Mouse (Mus musculus) thymus, postnatal 36 days (tissue): ENCODE measurements around the gene Gmeb2.
A peak's percentile ranks its signal among the peaks of the same experiment; 100 is the strongest.

Experiments
- DNase-seq, 2 experiments: peaks; one replicate each; pipeline ENCODE4 v3.0.0; 2022; ENCODE audit warnings: mixed read lengths in 2 of 2

Gmeb2 gene

DNA sequence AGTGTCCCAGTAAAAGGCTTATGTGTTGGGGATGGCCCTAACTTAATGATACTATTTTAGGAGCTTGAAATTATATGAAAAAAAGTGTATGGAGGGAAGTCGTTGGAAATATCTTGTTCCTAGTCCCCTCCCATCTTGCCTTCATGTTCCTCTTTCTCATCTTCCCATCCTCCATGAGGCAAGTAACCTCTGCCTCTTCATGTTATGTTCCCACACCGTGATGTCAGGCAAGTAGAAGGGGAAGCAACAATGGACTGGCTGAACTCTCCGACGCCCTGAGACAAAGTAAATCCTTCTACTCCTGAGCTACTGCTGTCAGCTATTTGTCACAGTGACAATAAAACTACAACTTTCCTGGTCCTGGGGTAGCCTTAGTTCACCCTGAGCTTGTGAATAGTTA is 13.2 kb downstream of the Gmeb2 start:
- DNase-seq = no peak

- no peak for DNase-seq
These were observed 14.0 kb downstream of the Gmeb2 start for GRCm38 (mm10) chr2:181273829-181274228.

DNA sequence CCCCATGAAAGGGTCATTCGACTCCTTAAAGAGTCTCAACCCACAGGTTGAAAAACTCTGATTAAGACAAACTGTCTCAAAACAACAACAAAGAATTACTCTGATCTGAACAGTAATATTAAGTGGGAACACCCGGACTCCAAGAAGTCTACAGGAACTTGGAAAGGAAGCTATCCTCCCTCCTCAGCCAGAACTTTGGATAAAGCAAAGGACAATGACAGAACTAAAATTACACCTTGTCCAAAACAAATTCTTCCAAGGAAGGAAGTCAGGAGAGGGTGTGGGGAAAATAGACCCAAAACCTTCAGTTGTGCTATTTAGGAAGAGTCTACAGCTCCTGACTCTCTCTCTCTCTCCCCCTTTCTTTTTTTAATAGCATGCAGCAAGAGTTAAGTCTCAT is 15.7 kb downstream of the Gmeb2 start:
- no peak for DNase-seq

DNA sequence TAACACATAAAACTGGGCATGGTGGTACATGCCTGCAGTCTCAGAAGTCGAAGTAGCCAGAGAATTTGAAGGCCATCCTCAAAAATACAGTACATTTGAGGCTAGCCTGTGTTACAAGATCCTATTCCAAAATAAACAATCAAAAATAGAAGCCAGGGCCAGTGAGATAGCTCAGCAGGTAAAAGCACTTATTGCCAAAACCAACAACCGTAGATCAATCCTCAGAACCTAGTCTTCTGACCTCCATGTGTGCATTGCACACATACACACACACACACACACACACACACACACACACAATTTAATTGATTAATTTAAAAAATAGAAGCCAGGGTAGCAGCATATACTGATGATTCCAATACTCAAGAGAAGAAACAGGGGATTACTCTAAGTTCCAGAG is 21.0 kb downstream of the Gmeb2 start:
- DNase-seq = no peak

DNA sequence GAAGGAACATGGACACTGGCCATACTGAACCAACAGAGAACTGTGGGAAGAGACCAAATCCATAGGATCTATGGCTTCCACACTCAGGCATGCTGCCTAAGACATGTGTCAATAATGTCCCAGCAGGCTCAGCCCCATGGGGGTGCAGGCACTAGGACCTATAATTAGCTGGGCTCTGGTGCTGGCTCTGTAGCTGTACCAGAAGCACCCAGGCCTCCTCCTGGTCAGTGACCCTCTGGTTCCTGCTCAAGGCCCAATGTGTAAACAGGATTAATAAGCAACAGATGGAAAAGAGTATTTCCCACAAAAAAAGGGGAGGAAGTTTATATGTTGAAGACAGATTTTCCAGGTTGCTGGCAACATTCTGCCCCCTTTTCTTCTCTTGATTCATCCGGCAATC is 34.6 kb downstream of the Gmeb2 start:
- no peak for DNase-seq

DNA sequence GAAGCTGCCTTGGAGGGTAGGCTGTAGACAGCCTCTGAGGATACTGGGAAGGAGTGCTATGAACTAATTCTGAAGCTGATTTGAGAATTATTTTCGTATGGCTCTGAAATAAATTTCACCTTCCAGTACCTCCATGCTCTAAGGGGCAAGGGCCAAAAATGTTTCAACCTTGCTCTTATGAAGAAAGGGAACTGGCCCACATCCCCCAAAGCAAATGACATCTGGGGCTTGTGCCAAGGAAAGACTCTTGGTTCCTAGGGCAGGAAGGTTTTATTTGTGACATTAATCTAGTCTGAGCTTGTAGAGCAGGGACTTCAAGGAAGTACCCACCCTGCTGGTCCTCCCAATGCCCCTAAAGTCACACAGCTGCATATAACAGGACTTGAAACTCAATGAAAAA is 36.0 kb downstream of the Gmeb2 start:
- DNase-seq = no peak

DNA sequence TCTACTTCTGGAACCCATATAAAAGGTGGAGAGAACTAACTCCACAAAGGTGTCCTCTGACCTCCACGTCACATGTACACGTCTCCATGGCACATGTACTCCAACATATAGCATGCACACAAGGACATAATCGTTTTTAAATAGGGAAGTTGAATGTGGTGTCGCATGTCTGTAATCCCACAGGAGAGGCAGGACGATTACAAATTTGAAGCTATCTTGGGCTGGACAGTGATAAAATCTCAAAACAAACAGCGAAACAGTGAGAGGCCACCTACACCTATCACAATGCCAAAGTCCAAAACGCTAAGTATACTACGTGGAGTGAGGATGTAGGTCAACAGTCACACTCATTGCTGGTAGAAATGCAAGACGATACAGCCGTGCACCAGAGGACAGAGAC is 38.6 kb downstream of the Gmeb2 start:
- DNase-seq = no peak

DNA sequence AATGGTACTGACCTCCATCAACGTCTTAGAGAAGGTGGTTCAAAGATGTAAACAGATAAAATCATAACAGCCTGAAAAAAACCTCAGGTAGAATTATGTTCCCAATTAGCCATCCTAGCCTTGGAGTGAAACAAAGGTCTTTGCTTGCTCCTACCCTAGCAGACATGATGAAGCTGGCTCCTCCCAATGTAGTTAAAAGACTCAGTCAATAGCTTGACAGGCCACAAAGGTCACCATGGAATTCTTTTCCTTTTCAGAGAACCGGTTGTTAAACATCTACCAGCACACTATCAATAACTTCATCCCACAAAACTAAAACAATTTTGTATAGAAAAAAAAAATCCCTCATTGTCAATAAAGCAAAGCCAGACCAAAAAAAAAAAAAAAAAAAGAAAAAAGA is 42.8 kb downstream of the Gmeb2 start:
- DNase-seq = no peak

DNA sequence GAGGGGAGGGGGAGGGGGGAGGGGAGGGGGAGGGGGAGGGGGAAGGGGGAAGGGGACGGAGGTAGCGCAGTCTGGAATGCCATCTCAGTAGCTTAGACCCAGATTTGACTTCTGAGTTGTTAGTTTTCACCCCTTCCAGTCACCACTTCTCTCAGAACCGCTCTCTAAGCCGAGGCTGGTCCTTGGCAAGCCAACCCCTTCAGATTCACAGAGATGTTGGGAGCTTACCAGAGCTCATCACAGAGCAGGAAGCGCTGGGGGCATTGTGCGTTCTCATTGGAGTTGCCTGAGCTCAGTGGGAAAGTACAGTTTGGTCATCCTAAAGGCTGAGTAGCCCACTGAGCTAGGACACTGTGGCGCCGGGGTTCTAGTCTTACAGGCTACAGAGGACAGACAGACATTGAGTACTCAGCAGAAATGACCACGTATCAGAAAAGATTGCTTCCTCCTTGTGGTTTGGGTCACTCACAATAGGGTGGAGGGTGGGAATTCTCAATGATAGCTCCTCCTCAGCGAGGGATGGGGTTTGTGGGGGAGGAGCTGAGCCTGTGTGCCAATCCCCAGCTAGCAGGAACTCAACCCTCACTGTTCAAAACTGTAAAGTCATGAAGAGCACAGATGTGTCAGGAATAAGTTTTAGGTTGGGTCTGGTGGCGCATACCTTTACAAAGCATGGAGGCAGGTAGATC is 44.0 kb downstream of the Gmeb2 start:
- peak in 1 of 2 experiments; percentile 22 for DNase-seq

- no peak for DNase-seq
These were observed 45.5 kb downstream of the Gmeb2 start for GRCm38 (mm10) chr2:181242314-181242665.

GRCm38 (mm10) chr2:181241602-181242313 is 46.1 kb downstream of the Gmeb2 start, which contains the start of gene Helz2:
Gene Helz2, minus strand, starts transcription at chr2:181242027.
- DNase-seq = peak; percentile 67

DNA sequence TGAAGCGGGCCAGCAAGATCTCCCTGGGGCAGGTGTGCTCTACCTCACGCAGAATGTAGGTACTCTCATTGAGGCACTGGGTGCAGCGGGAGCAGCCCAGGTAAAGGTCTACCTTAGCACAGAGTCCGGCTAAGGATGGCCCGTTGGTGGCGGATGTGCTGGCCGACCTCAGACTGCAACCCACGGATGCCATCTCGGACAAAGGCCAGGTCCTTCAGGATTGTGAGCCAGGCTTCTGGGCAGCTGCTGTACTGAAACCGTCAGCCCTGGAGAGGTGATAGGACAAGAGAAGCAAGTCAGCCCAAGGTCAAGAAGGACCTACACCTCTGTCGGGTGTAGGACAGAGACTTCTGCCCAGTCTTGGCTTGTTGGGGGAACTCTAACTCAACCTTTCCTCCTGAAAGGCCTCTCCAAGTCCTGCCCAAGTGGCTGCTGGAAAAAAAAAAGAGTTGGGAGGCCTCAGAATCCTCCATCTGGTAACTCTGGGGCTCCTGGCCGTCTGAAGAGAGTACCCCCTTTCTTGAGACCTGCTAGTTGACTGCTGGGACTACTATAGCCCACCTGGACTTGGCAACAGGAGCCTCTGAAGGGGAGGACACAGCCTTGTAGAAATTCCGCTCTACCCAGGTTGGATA is 46.9 kb downstream of the Gmeb2 start:
- DNase-seq = peak in 1 of 2 experiments; percentile 7

DNA sequence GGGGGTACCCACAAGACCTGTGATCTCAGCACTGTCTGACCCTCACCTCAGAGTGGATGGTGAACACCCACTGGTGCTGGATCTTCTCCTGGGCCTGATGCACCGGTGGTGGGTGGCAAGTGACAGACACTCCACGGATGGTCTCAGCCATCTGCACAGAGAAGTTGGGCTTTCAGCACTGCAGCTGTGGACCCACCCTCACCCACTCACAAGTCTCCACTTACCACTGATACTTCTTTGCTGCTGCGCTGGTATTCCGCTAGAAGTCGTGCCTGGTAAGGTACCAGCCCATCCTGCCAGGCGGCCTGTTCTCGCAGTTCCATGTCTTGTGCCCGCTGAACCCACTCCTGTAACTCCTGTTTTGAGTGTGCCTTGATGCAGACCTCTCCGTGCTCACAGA is 48.6 kb downstream of the Gmeb2 start:
- DNase-seq = no peak

DNA sequence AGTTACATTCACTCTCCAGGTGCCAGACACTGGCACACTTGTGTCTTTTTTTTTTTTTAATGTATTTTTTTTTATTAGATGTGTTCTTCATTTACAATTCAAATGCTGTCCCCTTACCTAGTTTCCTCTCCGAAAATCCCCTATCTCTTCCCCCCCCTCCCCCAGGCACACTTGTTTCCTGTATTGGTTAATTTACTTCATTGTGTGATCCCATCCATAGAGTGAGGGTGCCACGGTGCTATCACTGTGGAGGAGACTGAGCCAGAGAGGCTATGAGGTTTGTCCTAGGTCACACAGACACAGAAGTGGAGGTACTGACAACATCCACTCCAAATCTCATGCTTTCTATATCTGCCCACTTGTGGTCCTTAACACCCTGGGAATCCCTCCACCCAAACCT is 49.0 kb downstream of the Gmeb2 start:
- DNase-seq = no peak

GRCm38 (mm10) chr2:181238091-181238610 is 49.7 kb downstream of the Gmeb2 start:
- peak in 1 of 2 experiments; percentile 7 for DNase-seq

DNA sequence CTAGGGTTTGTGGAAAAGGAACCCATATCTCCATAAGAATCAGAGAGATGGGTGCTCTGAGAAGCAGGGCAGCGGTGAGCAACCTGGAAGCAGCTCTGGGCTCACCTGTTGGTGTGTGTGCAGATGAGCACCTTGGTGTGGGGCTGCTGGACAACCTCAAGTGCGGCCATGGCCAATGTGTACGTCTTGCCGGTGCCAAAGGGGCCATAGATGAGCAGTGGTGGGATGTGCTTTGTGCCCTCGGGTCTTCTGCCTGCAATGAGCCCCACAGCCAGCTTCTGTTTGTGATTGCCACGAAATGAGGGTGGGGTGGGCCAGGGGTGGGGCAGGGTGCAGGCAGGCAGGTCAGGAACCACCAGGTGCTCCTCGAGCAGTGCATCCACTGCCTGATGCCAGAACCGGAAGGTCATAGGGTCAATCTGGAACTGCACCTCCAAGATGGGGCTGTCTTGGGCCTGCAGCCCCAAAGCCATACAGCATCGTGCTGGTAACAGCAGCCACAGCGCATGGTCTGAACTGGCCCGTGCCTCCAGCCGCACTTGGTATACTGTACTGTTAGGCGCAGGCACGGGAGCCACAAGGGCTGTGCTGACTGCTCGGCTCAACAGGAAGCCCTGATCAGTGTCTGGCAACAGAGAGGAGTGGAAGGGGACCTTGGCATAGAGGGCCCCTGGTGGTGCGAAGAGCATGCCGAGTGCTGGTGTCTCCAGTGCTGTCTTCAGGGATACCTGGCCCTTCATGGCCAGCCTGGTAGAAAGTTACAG is 50.4 kb downstream of the Gmeb2 start:
- no peak for DNase-seq

GRCm38 (mm10) chr2:181235681-181236566 is 51.9 kb downstream of the Gmeb2 start:
- DNase-seq = peak in 1 of 2 experiments; percentile 6

DNA sequence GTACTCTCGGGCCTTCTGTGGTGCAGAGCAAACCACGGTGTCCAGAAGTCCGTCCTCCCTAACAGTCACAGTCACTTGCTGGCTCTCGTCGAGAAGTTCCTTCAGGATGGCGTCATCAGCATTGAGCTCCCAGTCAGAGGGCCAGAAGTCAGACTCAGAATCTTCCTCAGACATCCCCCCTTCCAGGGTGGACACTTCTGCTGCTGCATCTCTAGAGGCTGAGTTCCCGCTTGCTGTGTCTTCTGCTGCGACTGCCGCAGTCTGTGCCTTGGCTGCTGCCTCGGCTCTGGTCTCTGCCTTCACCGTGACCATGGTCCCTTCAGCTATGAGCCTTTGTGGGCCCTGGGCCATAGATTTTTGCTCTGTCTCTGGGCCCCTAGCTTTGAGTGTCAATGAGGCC is 53.2 kb downstream of the Gmeb2 start:
- no peak for DNase-seq

DNA sequence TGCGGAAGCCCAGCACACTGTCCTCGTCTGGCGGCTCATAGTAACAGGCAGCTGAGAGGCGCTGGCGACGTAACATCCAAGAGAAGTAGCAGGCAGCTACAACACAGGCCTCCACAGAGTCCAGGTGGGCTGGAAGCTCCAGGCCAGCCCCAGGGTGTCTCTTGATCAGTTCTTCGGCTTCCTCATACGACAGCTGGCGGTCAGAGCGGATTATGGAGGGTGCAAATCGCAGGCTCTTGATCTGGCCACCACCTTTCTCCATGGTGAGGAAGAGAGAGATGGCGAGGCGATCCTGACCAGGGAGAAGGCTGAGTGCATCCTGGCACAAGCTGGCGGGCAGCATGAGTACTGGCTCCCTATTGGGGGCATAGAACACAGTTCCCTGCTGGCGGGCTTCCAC is 54.4 kb downstream of the Gmeb2 start:
- no peak for DNase-seq

GRCm38 (mm10) chr2:181231171-181231570 is 56.7 kb downstream of the Gmeb2 start:
- DNase-seq = no peak

DNA sequence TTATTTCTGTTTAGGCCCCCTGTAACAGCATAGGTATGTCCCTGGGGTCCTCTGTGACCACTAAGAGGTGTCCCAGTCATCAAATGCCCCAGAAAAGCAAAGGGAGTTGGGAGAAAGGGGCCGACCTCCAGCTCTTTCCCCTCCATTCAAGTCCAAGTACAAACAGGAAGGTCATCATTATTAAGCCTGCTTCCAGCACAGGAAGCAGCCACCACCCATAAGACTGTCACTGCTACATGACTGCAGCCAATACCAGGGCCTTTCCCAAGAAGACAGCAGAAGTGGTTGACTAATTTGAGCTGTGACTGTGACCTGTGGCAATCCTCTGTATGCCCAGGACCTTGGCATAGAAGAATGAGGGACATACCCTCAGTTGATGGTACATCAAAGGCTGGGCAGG is 59.5 kb downstream of the Gmeb2 start:
- DNase-seq = no peak

DNA sequence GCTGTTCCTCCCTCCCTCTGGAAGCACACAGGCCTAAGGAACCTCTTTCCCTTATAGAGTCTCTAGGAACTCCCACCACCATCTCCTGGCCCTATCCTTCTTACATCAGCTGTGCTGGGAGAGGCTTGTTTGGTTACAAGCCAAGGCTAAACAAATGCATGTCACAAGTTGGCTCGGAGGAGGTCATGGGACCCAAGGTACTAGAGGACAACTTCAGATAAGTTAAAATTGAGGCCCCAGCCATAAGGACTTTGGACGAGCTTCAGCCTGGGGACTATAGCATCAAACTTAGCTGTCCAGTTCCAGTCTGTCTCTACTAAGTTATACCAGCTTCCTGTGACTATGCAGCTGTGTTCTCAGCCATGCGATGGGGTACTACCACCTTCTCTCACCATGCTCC is 60.7 kb downstream of the Gmeb2 start:
- DNase-seq = no peak
